Mouse (Mus musculus): ENCODE results near the gene Bsx. TPM values are rescaled to one million over a fixed set of nuclear protein-coding genes. Genes with fewer than 3 reads are reported as not detected.

Bsx gene
- total RNA-seq, 2 experiments from 2014 or later: not detected

GRCm38 (mm10) chr9:40885669-40886068 lies 11.7 kb downstream of the Bsx start:
- no peak for ATAC-seq (replicated peaks; ENCODE audit: poor library complexity, severe bottlenecking)

GRCm38 (mm10) chr9:40889389-40889788 lies 15.5 kb downstream of the Bsx start:
- ATAC-seq (replicated peaks; ENCODE audit: poor library complexity, severe bottlenecking): no peak

- ATAC-seq (replicated peaks; ENCODE audit: poor library complexity, severe bottlenecking): no peak
Measured at GRCm38 (mm10) chr9:40892456-40892855, 18.5 kb downstream of the Bsx start.

GRCm38 (mm10) chr9:40907413-40907812 lies 33.5 kb downstream of the Bsx start:
- ATAC-seq (replicated peaks; ENCODE audit: poor library complexity, severe bottlenecking): no peak

- no peak for ATAC-seq (replicated peaks; ENCODE audit: poor library complexity, severe bottlenecking)
Measured at GRCm38 (mm10) chr9:40908411-40908810, 34.5 kb downstream of the Bsx start.

GRCm38 (mm10) chr9:40908915-40909314 lies 35.0 kb downstream of the Bsx start:
- ATAC-seq (replicated peaks; ENCODE audit: poor library complexity, severe bottlenecking): no peak

- peak; percentile 82 for ATAC-seq (replicated peaks; ENCODE audit: poor library complexity, severe bottlenecking)
Measured at GRCm38 (mm10) chr9:40917871-40918613, 44.1 kb downstream of the Bsx start.

- no peak for ATAC-seq (replicated peaks; ENCODE audit: poor library complexity, severe bottlenecking)
Measured at GRCm38 (mm10) chr9:40927351-40927980, 53.5 kb downstream of the Bsx start.

Other genes with a start within 250 kb of the Bsx start
- gene Gm21915, start 203.5 kb upstream of the Bsx start, total RNA-seq (2014; fragmentation: Nextera tagmentation): not detected in 2 replicates
- gene Gm21915, start 203.5 kb upstream of the Bsx start, total RNA-seq (2017): not detected in 2 replicates
- gene Clmp, start 188.2 kb upstream of the Bsx start, total RNA-seq (2014; fragmentation: Nextera tagmentation): not detected in 2 replicates
- gene Clmp, start 188.2 kb upstream of the Bsx start, total RNA-seq (2017): 0.13 and 0.52 TPM in 2 replicates
- gene Hspa8, start 73.1 kb upstream of the Bsx start, total RNA-seq (2014; fragmentation: Nextera tagmentation): 2,268 and 2,405 TPM in 2 replicates
- 4,273 and 4,449 TPM in 2 replicates for gene Hspa8, start 73.1 kb upstream of the Bsx start, total RNA-seq (2017)
- gene Jhy, start 90.0 kb downstream of the Bsx start, total RNA-seq (2014; fragmentation: Nextera tagmentation): not detected in 2 replicates
- gene Jhy, start 90.0 kb downstream of the Bsx start, total RNA-seq (2017): not detected in 2 replicates
- not detected in 2 replicates for gene Crtam, start 130.5 kb downstream of the Bsx start, total RNA-seq (2014; fragmentation: Nextera tagmentation)
- 0.10 TPM in 1 of 2 replicates, not detected in the other for gene Crtam, start 130.5 kb downstream of the Bsx start, total RNA-seq (2017)

All from granulocyte monocyte progenitor cell, adult 5-6 weeks (primary cell).